Mouse (Mus musculus): ENCODE measurements around the gene Git2. TPM values are rescaled to one million over a fixed set of nuclear protein-coding genes. Genes with fewer than 3 reads are reported as not detected.

Gene Git2
- polyA plus RNA-seq, 1 experiment from 2014 or later: 45.3 TPM

DNA sequence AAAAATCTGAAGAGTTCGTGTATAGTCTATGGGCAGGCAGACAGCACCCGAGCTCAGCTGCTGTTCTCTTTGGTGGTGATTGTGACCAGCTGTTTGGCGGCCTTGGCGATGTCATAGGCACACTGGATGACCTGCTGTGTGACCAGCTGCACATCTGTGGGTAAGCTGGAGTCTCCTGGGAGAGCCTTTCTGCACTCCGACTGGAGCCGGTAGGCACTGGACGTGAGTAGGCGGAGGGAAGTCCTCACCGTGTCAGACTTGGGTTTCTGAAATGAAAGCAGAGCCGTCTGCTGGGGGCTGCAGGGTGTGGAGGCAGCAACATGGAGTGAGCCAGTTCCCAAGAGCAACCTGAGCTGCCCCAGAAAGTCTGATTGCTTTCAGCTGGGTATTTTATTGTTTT lies 45.2 kb downstream of the Git2 start:
- Histone ChIP-seq H3K36me3 (ENCODE audit: poor library complexity, severe bottlenecking) (peaks cover 90% of the 10 kb centered on the region), H3K27ac (no peak overlapping the region), H3K4me3 (no peak overlapping the region), H3K4me1 (no peaks in the 10 kb centered on the region), H3K27me3 (no peaks in the 10 kb centered on the region), H3K9me3 (replicated peaks) (no peaks in the 10 kb centered on the region), H3K4me2 (no peak overlapping the region), H3K9ac (no peak overlapping the region)
- WGBS: 80% methylated on average over 10 of the region's 10 CpGs
- no peak for ATAC-seq

DNA sequence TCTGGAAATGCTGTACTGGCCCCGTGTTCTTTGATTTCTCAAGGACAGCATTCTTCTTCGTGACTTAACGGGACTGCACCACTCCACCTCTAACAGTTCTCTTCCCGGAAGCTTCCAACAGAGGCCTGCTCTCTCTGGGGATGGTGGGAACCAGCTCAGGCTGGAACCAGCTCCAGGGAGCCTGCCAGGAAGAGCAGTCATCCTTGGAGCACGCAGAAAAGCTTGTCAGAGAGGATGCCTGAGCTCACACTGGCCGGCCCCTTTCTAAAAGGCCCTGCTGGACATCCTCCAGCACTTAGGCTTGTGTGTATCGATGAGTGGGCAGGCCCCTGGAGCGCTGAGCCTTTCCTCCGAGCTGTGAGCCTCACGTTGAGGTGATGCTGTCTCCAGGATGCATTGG lies 47.2 kb downstream of the Git2 start:
- ATAC-seq: no peak
- peaks cover 87% of the 10 kb centered on the region for H3K36me3 ChIP-seq (ENCODE audit: poor library complexity, severe bottlenecking)
- no peak overlapping the region; the same call in 1 of the 2 replicates for H3K9ac ChIP-seq
- 0 out of 2 replicates have a peak, but pooled peaks cover 6% of the 10 kb centered on the region for H3K9me3 ChIP-seq (replicated peaks)
- no peaks in the 10 kb centered on the region for H3K27me3 ChIP-seq
- 89% methylated on average over 10 of the region's 10 CpGs for WGBS
- no peaks in the 10 kb centered on the region for H3K4me1 ChIP-seq
- no peak overlapping the region for H3K4me3 ChIP-seq
- H3K27ac ChIP-seq: no peak overlapping the region
- no peak overlapping the region for H3K4me2 ChIP-seq

DNA sequence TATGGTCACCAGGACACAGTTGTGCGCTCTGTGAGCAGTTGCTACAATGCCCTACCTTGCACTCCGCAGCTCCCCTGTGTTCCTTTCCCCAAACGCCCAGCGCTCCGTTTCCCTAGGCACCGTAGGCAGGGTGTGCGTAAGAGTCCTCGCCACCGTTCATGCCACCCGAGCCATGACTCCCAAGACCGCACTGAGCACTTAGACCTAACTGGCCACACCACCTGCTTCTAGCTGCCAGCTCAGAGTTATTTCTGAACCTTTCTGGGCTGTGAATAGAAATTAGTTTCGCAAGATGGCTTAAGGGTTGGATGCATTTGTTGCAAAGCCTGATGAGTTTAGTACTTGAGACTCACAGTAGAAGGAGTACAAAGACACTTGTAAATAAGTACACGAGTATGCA lies 52.5 kb downstream of the Git2 start:
- WGBS: 93% methylated on average over 13 of the region's 13 CpGs
- no peak for ATAC-seq

DNA sequence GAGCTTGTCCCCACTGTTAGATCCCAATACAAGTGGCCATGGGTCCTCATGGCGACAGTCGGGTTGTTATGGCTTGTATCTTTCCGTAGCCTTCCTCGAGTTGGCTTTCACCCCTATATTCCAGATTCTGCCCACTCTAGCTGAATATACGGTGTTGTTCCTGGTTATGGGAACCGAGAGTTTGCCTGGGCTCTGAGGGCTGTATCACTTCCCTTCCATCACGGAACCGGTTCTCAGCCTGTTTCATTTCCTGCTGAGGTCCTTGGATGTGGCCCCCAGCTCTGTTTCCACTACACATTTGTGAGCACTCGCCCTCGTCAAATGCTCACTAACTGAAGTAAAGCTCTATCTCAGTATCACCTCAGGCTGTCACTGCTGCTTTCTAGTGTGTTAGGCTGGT lies 53.3 kb downstream of the Git2 start:
- H3K9ac ChIP-seq: no peak overlapping the region
- no peaks in the 10 kb centered on the region for H3K27me3 ChIP-seq
- ATAC-seq: no peak
- no peak overlapping the region for H3K4me3 ChIP-seq
- WGBS: 94% methylated on average over 10 of the region's 10 CpGs
- H3K27ac ChIP-seq: no peak overlapping the region
- 0 out of 2 replicates have a peak, but pooled peaks cover 6% of the 10 kb centered on the region for H3K9me3 ChIP-seq (replicated peaks)
- no peaks in the 10 kb centered on the region for H3K4me1 ChIP-seq
- no peak overlapping the region for H3K4me2 ChIP-seq
- H3K36me3 ChIP-seq (ENCODE audit: poor library complexity, severe bottlenecking): peaks cover 90% of the 10 kb centered on the region

More for the DNA sequence above, 52.5 kb downstream of the Git2 start:
- H3K27ac ChIP-seq: no peak overlapping the region
- H3K27me3 ChIP-seq: no peaks in the 10 kb centered on the region
- peaks cover 88% of the 10 kb centered on the region for H3K36me3 ChIP-seq (ENCODE audit: poor library complexity, severe bottlenecking)
- H3K9me3 ChIP-seq (replicated peaks): 0 out of 2 replicates have a peak, but pooled peaks cover 6% of the 10 kb centered on the region
- H3K4me1 ChIP-seq: no peaks in the 10 kb centered on the region
- H3K4me2 ChIP-seq: no peak overlapping the region
- no peak overlapping the region for H3K9ac ChIP-seq
- no peak overlapping the region for H3K4me3 ChIP-seq

DNA sequence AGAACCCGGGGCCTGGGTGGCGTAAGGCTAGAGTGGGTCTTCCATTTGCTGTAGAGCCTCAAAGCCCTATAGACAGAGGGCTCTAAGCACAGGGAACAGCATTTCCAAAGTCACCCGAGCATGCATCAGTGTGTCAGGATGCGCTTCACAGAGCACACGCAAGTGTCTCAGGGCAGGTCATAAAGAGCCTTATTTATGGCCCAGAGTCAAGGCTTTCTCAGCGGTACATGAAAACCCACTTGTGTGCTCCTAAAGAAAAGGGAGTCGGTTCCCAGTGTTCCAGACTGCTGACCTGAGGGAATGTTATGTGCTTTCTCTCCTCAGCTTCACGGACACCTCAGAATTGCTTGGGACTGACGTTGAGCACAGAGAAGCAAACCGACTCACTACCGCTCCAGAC lies 54.5 kb downstream of the Git2 start:
- H3K36me3 ChIP-seq (ENCODE audit: poor library complexity, severe bottlenecking): peaks cover 95% of the 10 kb centered on the region
- ATAC-seq: no peak
- H3K4me1 ChIP-seq: no peaks in the 10 kb centered on the region
- 93% methylated on average over 11 of the region's 11 CpGs for WGBS
- H3K27ac ChIP-seq: no peak overlapping the region
- H3K27me3 ChIP-seq: no peaks in the 10 kb centered on the region
- no peak overlapping the region for H3K9ac ChIP-seq
- no peak overlapping the region for H3K4me2 ChIP-seq
- H3K9me3 ChIP-seq (replicated peaks): 0 out of 2 replicates have a peak, but pooled peaks cover 6% of the 10 kb centered on the region
- no peak overlapping the region for H3K4me3 ChIP-seq

DNA sequence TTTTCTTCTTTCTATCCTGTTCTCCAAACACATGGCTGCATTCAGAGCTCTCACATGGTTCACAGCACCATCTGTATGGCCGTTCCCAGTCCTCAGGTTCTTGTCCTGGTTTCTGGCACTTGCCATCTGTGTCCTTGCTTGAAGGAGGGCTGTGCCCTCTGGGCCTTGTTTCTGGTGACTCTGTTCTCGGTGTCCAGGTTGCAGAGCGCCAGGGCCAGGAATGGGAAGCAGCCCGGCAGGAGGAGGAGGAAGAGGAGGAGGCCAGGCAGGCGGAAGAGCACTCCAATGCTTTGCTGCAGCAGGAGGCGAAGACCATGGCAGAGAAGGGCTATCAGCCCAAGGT lies 55.4 kb downstream of the Git2 start:
- H3K4me3 ChIP-seq: no peak overlapping the region
- no peaks in the 10 kb centered on the region for H3K4me1 ChIP-seq
- 0 out of 2 replicates have a peak, but pooled peaks cover 6% of the 10 kb centered on the region for H3K9me3 ChIP-seq (replicated peaks)
- 97% methylated on average over 6 of the region's 6 CpGs for WGBS
- H3K27ac ChIP-seq: no peak overlapping the region
- no peak overlapping the region for H3K4me2 ChIP-seq
- no peak for ATAC-seq
- H3K27me3 ChIP-seq: no peaks in the 10 kb centered on the region
- H3K9ac ChIP-seq: no peak overlapping the region
- peaks cover 96% of the 10 kb centered on the region for H3K36me3 ChIP-seq (ENCODE audit: poor library complexity, severe bottlenecking)

DNA sequence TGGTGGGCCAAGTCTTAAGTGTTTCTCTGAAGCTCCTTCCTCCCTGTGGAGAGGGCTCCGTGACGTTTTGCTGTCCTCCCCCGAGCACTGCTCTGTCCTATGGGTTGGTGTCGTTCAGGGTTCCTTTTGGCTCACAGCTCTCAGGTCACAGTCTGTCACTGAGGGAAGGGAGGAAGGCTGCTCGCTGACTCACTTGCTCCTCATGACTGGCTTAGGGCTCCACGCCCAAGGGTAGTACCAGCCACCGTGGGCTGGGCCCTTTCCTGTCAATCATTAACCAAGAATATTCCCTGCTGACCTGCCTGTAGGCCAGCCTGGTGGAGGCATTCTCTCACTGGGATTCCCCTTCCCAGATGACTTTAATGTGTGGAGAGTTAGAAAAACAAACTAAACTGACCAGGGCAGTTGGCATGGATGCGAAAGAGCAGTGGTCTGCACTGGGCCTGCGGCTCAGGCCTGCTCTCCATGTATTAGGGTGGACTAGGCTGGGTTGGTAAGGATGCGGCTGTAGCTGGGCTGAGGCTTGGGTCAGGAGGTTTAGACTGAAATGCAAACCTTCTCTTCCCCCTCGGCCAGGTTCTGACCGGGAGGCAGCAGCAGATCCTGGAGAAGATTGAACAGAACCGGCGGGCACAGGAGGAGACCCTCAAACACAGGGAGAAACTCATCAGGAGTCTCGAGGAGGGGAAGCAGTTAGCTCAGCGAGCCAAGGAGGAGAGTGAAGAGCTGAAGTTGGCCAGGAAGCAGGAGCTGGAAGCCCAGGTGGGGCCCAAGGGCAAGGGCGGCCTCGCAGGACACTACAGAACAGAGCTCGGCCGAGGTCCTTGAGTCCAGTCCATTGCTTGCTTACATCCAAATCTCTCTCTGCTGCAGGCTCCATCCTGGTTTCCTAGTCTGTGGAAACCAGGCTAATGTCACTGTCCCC lies 56.1 kb downstream of the Git2 start:
- no peak overlapping the region for H3K4me3 ChIP-seq
- H3K4me2 ChIP-seq: no peak overlapping the region
- no peak overlapping the region for H3K9ac ChIP-seq
- no peaks in the 10 kb centered on the region for H3K4me1 ChIP-seq
- ATAC-seq: no peak
- no peak overlapping the region for H3K27ac ChIP-seq
- H3K9me3 ChIP-seq (replicated peaks): 0 out of 2 replicates have a peak, but pooled peaks cover 3% of the 10 kb centered on the region
- no peaks in the 10 kb centered on the region for H3K27me3 ChIP-seq
- peaks cover 99% of the 10 kb centered on the region for H3K36me3 ChIP-seq (ENCODE audit: poor library complexity, severe bottlenecking)
- 91% methylated on average over 20 of the region's 20 CpGs for WGBS

DNA sequence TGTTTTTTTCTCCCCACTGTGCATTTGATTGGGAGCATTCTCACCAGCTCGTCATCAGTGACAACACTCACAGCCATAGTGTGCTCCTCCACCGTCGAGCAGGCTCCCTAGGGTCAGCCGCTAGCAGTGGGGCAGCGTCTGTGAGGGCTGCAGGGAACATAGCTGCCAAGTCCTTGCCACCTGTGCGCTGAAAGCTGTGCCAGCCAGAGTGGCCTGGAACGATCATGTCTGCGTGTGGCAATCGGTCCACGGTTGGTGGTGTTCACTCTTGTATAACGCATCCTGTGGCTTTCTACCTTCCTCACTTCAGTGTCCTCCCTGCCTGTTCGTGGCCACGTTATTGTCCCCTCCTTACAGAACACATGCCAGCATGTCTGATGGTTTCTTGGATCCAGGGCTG lies 56.8 kb downstream of the Git2 start:
- H3K36me3 ChIP-seq (ENCODE audit: poor library complexity, severe bottlenecking): peaks cover 98% of the 10 kb centered on the region
- H3K4me2 ChIP-seq: no peak overlapping the region
- H3K27ac ChIP-seq: no peak overlapping the region
- WGBS: 90% methylated on average over 13 of the region's 13 CpGs
- H3K27me3 ChIP-seq: no peaks in the 10 kb centered on the region
- H3K4me3 ChIP-seq: no peak overlapping the region
- no peak for ATAC-seq
- H3K9ac ChIP-seq: no peak overlapping the region
- H3K9me3 ChIP-seq (replicated peaks): no peaks in the 10 kb centered on the region
- no peaks in the 10 kb centered on the region for H3K4me1 ChIP-seq

DNA sequence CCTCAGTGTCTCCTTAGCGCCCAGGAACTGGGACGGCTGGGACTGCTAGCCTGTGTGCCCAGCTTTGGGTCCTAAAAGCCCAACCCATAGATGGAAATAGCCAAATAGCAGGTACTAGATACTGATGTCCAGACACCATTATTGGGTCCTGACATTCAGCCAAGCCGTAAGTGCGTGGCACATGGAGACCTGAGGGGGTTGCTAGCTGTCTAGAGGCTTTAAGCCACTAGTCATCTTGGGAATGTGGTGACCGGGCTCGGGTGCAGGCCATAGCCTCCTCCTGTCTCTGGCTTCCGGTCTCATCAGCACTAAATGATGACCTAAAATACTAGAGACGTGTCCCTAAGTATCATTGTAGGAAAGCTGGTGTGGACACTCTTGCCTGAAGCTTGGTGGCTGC lies 57.4 kb downstream of the Git2 start:
- no peak overlapping the region for H3K4me2 ChIP-seq
- no peak overlapping the region for H3K9ac ChIP-seq
- H3K4me1 ChIP-seq: no peaks in the 10 kb centered on the region
- peaks cover 99% of the 10 kb centered on the region for H3K36me3 ChIP-seq (ENCODE audit: poor library complexity, severe bottlenecking)
- no peak overlapping the region for H3K27ac ChIP-seq
- H3K9me3 ChIP-seq (replicated peaks): no peaks in the 10 kb centered on the region
- 96% methylated on average over 8 of the region's 8 CpGs for WGBS
- no peak overlapping the region for H3K4me3 ChIP-seq
- ATAC-seq: no peak
- no peaks in the 10 kb centered on the region for H3K27me3 ChIP-seq

DNA sequence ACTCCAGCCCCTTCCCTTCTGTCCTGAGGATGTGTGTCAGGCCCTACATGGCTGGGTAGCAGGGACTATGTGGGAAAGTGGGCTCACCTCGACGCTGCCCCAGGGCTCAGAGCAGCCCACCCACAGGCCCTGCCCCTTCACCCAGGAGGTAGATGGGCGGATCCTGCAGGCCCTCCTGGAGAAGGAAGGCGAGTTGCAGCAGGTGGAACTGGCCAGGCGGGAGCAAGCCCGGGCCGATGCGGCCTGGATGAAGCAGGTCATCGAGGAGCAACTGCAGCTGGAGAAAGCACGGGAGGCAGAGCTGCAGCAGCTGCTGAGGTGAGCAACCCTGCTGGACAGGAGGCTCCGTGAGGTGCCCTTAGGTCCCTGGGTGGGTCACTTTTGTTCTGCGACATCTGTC lies 58.0 kb downstream of the Git2 start:
- H3K9me3 ChIP-seq (replicated peaks): no peaks in the 10 kb centered on the region
- H3K27me3 ChIP-seq: no peaks in the 10 kb centered on the region
- no peaks in the 10 kb centered on the region for H3K4me1 ChIP-seq
- no peak for ATAC-seq
- no peak overlapping the region for H3K4me3 ChIP-seq
- peaks cover 99% of the 10 kb centered on the region for H3K36me3 ChIP-seq (ENCODE audit: poor library complexity, severe bottlenecking)
- no peak overlapping the region for H3K9ac ChIP-seq
- H3K4me2 ChIP-seq: no peak overlapping the region
- no peak overlapping the region for H3K27ac ChIP-seq
- WGBS: 89% methylated on average over 12 of the region's 12 CpGs

DNA sequence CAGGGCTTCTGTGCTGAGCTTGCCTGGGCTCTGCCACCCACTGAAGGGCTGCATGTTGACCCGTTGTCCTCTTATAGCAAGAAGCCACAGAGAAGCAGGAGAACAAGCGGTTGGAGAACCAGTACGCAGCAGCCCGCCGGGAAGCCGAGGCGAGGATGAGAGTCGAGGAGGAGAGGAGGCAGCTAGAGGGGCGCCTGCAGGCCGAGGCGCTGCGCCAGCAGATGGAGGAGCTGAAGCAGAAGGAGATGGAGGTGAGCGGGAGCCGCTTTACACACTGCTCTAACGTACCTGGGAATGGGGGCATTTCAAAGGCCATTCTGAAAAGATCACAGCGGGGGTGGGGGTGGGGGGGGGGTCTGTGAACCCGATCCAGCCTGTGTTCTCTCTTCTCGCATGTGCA lies 60.8 kb downstream of the Git2 start:
- Histone ChIP-seq H3K4me1 (no peaks in the 10 kb centered on the region), H3K9me3 (replicated peaks) (no peaks in the 10 kb centered on the region), H3K27ac (no peak overlapping the region), H3K4me2 (no peak overlapping the region), H3K36me3 (ENCODE audit: poor library complexity, severe bottlenecking) (peaks cover 99% of the 10 kb centered on the region), H3K9ac (no peak overlapping the region), H3K27me3 (no peaks in the 10 kb centered on the region), H3K4me3 (no peak overlapping the region)
- no peak for ATAC-seq
- 91% methylated on average over 16 of the region's 18 CpGs for WGBS

DNA sequence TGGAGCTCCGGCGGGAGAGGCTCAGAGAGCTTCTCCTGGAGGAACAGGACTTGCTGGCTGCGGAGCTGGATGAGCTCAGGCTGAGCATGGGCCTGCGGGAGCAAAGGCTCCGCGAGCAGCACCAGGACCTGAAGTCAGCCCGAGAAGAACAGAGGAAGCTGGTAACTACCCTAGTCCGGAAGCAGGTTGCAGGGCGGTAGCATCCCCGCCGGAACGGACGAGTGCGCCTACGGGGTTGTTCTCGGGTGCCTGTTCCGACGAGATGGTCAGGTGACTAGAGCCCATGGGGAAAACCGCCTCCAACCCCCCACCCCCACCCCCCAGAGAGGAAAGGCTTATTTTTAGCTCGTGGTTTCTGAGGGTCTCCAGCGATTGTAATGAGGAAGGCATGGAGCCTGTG lies 66.0 kb downstream of the Git2 start:
- no peak overlapping the region for H3K27ac ChIP-seq
- no peak overlapping the region for H3K4me3 ChIP-seq
- 96% methylated on average over 21 of the region's 21 CpGs for WGBS
- H3K9me3 ChIP-seq (replicated peaks): no peaks in the 10 kb centered on the region
- no peaks in the 10 kb centered on the region for H3K27me3 ChIP-seq
- peaks cover 10% of the 10 kb centered on the region for H3K4me1 ChIP-seq
- H3K36me3 ChIP-seq (ENCODE audit: poor library complexity, severe bottlenecking): peaks cover 52% of the 10 kb centered on the region
- H3K4me2 ChIP-seq: no peak overlapping the region
- H3K9ac ChIP-seq: no peak overlapping the region
- no peak for ATAC-seq
